8 mouse cellular contexts compared by ENCODE assay signal in genomic region chr5:135460833-135461173, GRCm38 (mm10).
A peak's percentile ranks its signal among the peaks of the same experiment; 100 is the strongest.
DNase-seq lines count a peak whose midpoint lies in the region; ATAC-seq and TF ChIP-seq lines count a peak whose summit lies in the region.

No protein-coding gene starts in this region.

- no peaks in the 10 kb centered on the region for H3K9me3 ChIP-seq in heart, embryonic 12.5 days (replicated peaks)
- no peaks in the 10 kb centered on the region for H3K9me3 ChIP-seq in lung, embryonic 15.5 days
- H3K9me3 ChIP-seq in hindbrain, embryonic 12.5 days (replicated peaks): no peaks in the 10 kb centered on the region

- ATAC-seq in heart, embryonic 12.5 days (ENCODE audit: insufficient number of reproducible peaks, low FRiP score): no peak
- ATAC-seq in lung, embryonic 15.5 days (ENCODE audit: borderline replicate concordance, extremely low read depth, low FRiP score, low TSS enrichment): no peak
- no peak for ATAC-seq in hindbrain, embryonic 12.5 days (ENCODE audit: low FRiP score)

- intact Hi-C loops in heart, postnatal 25 days (cut with DNase I): no loop called here
- intact Hi-C loops in left cerebral cortex, postnatal 4 days (cut with DNase I): no loop called here

- 82% methylated on average over 4 of the region's 4 CpGs for WGBS in heart, embryonic 12.5 days
- WGBS in lung, embryonic 15.5 days: 79% methylated on average over 4 of the region's 4 CpGs
- WGBS in lung, adult 2 months: 58% methylated on average over 4 of the region's 4 CpGs
- WGBS in hindbrain, embryonic 12.5 days: 78% methylated on average over 4 of the region's 4 CpGs
- 32% methylated on average over 4 of the region's 4 CpGs for WGBS in olfactory bulb, adult 2 months

- H3K4me3 ChIP-seq in heart, embryonic 12.5 days: no peak overlapping the region
- no peak overlapping the region for H3K4me3 ChIP-seq in lung, embryonic 15.5 days
- no peak overlapping the region for H3K4me3 ChIP-seq in lung, adult 2 months (replicated peaks; ENCODE audit: extremely low read depth, low read depth, low read length)
- H3K4me3 ChIP-seq in hindbrain, embryonic 12.5 days: no peak overlapping the region
- no peak overlapping the region for H3K4me3 ChIP-seq in olfactory bulb, adult 2 months (ENCODE audit: insufficient read depth, low read depth, low read length)

- no peak for DNase-seq in heart, postnatal 25 days (ENCODE audit: low spot score)
- no peak for DNase-seq in lung, adult 2 months
- no peak for DNase-seq in cerebellum, adult 9-10 months
- no peak for DNase-seq in left cerebral cortex, postnatal 4 days

- peaks cover 49% of the 10 kb centered on the region for H3K36me3 ChIP-seq in heart, embryonic 12.5 days
- peaks cover 11% of the 10 kb centered on the region for H3K36me3 ChIP-seq in lung, embryonic 15.5 days
- H3K36me3 ChIP-seq in hindbrain, embryonic 12.5 days: peaks cover 37% of the 10 kb centered on the region

- no peak for TF ChIP-seq POLR2A in lung, adult 2 months (IDR thresholded peaks at IDR 0.05; ENCODE audit: borderline replicate concordance, extremely low read depth, low read depth, low read length)
- no peak for TF ChIP-seq POLR2A in olfactory bulb, adult 2 months (IDR thresholded peaks at IDR 0.05; ENCODE audit: insufficient read depth, low read depth, low read length)

- peaks cover 12% of the 10 kb centered on the region for H3K4me1 ChIP-seq in heart, embryonic 12.5 days (replicated peaks)
- 0 out of 2 replicates have a peak, but pooled peaks cover 2% of the 10 kb centered on the region for H3K4me1 ChIP-seq in lung, embryonic 15.5 days
- peaks cover 10% of the 10 kb centered on the region for H3K4me1 ChIP-seq in lung, adult 2 months (ENCODE audit: control insufficient read depth, insufficient read depth, low read length)
- peaks cover 9% of the 10 kb centered on the region for H3K4me1 ChIP-seq in hindbrain, embryonic 12.5 days
- peaks cover 7% of the 10 kb centered on the region; the same call in 1 of the 2 replicates for H3K4me1 ChIP-seq in olfactory bulb, adult 2 months (ENCODE audit: control insufficient read depth, insufficient read depth, low read length)

- no peaks in the 10 kb centered on the region for H3K27me3 ChIP-seq in heart, embryonic 12.5 days (replicated peaks)
- no peaks in the 10 kb centered on the region for H3K27me3 ChIP-seq in lung, embryonic 15.5 days
- H3K27me3 ChIP-seq in hindbrain, embryonic 12.5 days: no peaks in the 10 kb centered on the region

- H3K4me2 ChIP-seq in heart, embryonic 12.5 days: no peak overlapping the region
- peak overlapping the region; percentile 4; the same call in 1 of the 2 replicates for H3K4me2 ChIP-seq in lung, embryonic 15.5 days
- H3K4me2 ChIP-seq in hindbrain, embryonic 12.5 days (replicated peaks): no peak overlapping the region

- TF ChIP-seq CTCF in lung, adult 2 months (IDR thresholded peaks at IDR 0.05; ENCODE audit: insufficient read depth, low read length): no peak
- TF ChIP-seq CTCF in olfactory bulb, adult 2 months (IDR thresholded peaks at IDR 0.05; ENCODE audit: insufficient read depth, low read depth, low read length): no peak

- H3K27ac ChIP-seq in heart, embryonic 12.5 days (ENCODE audit: poor library complexity, severe bottlenecking): peak overlapping the region; percentile 47; the same call in 1 of the 2 replicates
- peak overlapping the region; percentile 77 for H3K27ac ChIP-seq in lung, embryonic 15.5 days
- H3K27ac ChIP-seq in hindbrain, embryonic 12.5 days: peak overlapping the region; percentile 44
- H3K27ac ChIP-seq in olfactory bulb, adult 2 months (ENCODE audit: insufficient read depth, low read depth, low read length): peak overlapping the region; percentile 70

- no peak overlapping the region for H3K9ac ChIP-seq in heart, embryonic 12.5 days
- H3K9ac ChIP-seq in lung, embryonic 15.5 days: no peak overlapping the region
- H3K9ac ChIP-seq in hindbrain, embryonic 12.5 days: no peak overlapping the region
